Mouse (Mus musculus): ENCODE measurements around the gene Slc29a2. TPM values are rescaled to one million over a fixed set of nuclear protein-coding genes. Genes with fewer than 3 reads are reported as not detected.

Slc29a2 gene
- polyA plus RNA-seq, 1 experiment from 2014 or later, result 4.7 TPM

DNA sequence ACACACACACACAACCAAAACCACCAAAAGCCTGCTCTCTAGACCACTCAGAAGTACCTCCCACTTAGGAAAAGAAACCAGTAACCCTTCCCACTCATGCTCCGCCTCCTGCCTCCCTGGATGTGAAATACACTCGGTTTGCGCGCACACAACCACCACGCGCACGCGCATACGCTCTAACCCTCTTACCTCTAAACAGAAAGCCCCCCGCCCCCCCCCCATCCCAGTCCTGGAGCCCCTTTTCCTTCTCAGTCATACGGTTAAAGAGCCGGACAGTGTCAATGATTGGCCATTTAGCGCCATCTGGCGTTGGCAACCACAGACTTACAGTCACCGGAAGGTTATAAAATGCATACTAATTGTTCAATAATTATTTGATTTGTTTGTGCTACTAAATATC, 49.4 kb downstream of the Slc29a2 start:
- 0 out of 2 replicates have a peak, but pooled peaks cover 2% of the 10 kb centered on the region for H3K27me3 ChIP-seq (ENCODE audit: control insufficient read depth, insufficient read depth, low read length)
- peak overlapping the region; percentile 96; the same call in 1 of the 2 replicates for H3K27ac ChIP-seq (ENCODE audit: low read length)
- H3K36me3 ChIP-seq (ENCODE audit: control insufficient read depth, insufficient read depth, low read length), result no peaks in the 10 kb centered on the region
- no peak for ATAC-seq (ENCODE audit: insufficient number of reproducible peaks, insufficient read depth, low FRiP score, low read depth)
- H3K4me3 ChIP-seq (ENCODE audit: low read depth, low read length), result peak overlapping the region; percentile 70
- H3K4me2 ChIP-seq (replicated peaks; ENCODE audit: low read depth, low read length), result peak overlapping the region; percentile 76
- H3K9ac ChIP-seq (replicated peaks; ENCODE audit: low read depth, low read length), result no peak overlapping the region
- no peaks in the 10 kb centered on the region for H3K9me3 ChIP-seq (ENCODE audit: control insufficient read depth, low read depth, low read length)
- H3K4me1 ChIP-seq (ENCODE audit: control insufficient read depth, insufficient read depth, low read length), result peaks cover 21% of the 10 kb centered on the region
- under 1% methylated on average over 15 of the region's 15 CpGs for WGBS

DNA sequence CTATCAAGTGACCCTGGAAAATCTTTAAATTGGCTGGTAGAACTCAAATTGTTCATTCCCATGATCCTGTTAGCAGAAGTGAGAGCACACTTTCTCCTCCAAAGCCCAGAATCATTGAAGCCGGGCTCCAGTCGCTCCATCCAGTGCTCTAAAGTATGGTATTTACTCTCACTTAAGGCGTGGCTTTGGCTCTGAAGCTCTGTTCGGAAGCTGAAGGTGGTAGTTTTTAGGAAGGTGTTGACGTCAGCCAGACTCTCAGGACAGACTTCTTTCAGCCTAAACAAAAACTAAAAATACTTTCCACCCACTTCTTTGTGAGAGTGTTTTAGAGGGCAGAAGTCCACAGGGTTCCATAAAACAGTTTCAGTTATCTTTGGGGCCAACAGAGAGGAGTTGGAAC, 49.9 kb downstream of the Slc29a2 start:
- ATAC-seq (ENCODE audit: insufficient number of reproducible peaks, insufficient read depth, low FRiP score, low read depth), result no peak
- Histone ChIP-seq H3K9me3 (ENCODE audit: control insufficient read depth, low read depth, low read length) (no peaks in the 10 kb centered on the region), H3K4me2 (replicated peaks; ENCODE audit: low read depth, low read length) (peak overlapping the region; percentile 76; the same call in 1 of the 2 replicates), H3K9ac (replicated peaks; ENCODE audit: low read depth, low read length) (no peak overlapping the region), H3K27me3 (ENCODE audit: control insufficient read depth, insufficient read depth, low read length) (0 out of 2 replicates have a peak, but pooled peaks cover 1% of the 10 kb centered on the region), H3K4me1 (ENCODE audit: control insufficient read depth, insufficient read depth, low read length) (peaks cover 21% of the 10 kb centered on the region), H3K27ac (ENCODE audit: low read length) (no peak overlapping the region), H3K4me3 (ENCODE audit: low read depth, low read length) (no peak overlapping the region), H3K36me3 (ENCODE audit: control insufficient read depth, insufficient read depth, low read length) (no peaks in the 10 kb centered on the region)
- WGBS, result 28% methylated on average over 5 of the region's 5 CpGs

DNA sequence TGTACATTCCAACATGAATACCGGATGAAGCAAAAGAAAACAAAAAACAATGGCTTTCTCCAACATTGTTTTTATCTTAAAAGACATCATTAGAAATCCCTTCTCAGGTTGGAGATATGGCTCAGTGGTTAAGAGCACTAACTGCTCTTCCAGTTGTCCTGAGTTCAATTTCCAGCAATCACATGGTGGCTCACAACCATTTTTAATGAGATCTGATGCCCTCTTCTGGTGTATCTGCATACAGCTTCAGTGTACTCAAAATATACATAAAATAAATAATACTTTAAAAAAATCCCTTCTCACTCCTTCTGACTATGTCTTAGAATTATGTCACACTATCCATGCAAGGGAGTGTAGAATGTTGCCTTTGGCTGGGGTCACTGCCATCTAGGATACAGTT, 55.6 kb downstream of the Slc29a2 start:
- H3K27me3 ChIP-seq (ENCODE audit: control insufficient read depth, insufficient read depth, low read length), result peaks cover 24% of the 10 kb centered on the region
- H3K4me3 ChIP-seq (ENCODE audit: low read depth, low read length), result no peak overlapping the region
- H3K27ac ChIP-seq (ENCODE audit: low read length), result no peak overlapping the region
- ATAC-seq (ENCODE audit: insufficient number of reproducible peaks, insufficient read depth, low FRiP score, low read depth), result no peak
- H3K4me1 ChIP-seq (ENCODE audit: control insufficient read depth, insufficient read depth, low read length), result no peaks in the 10 kb centered on the region
- no peaks in the 10 kb centered on the region for H3K36me3 ChIP-seq (ENCODE audit: control insufficient read depth, insufficient read depth, low read length)
- H3K9me3 ChIP-seq (ENCODE audit: control insufficient read depth, low read depth, low read length), result no peaks in the 10 kb centered on the region
- H3K9ac ChIP-seq (replicated peaks; ENCODE audit: low read depth, low read length), result no peak overlapping the region
- WGBS, result 91% methylated on average over 1 of the region's 1 CpGs
- no peak overlapping the region for H3K4me2 ChIP-seq (replicated peaks; ENCODE audit: low read depth, low read length)

Other genes starting within 250 kb of the Slc29a2 start
- 58.0 and 60.7 TPM in 2 replicates for gene Rbm4, start 230.0 kb upstream of the Slc29a2 start, polyA plus RNA-seq (2014; fragmentation: Nextera tagmentation; extraction: Ambion mirVana)
- gene Gm21992, start 212.2 kb upstream of the Slc29a2 start, polyA plus RNA-seq (2014; fragmentation: Nextera tagmentation; extraction: Ambion mirVana), result 32.0 and 35.8 TPM in 2 replicates
- gene Rbm14, start 212.2 kb upstream of the Slc29a2 start, polyA plus RNA-seq (2014; fragmentation: Nextera tagmentation; extraction: Ambion mirVana), result 75.9 and 77.7 TPM in 2 replicates
- 55.4 and 55.8 TPM in 2 replicates for gene Ccs, start 184.5 kb upstream of the Slc29a2 start, polyA plus RNA-seq (2014; fragmentation: Nextera tagmentation; extraction: Ambion mirVana)
- gene Ccdc87, start 184.5 kb upstream of the Slc29a2 start, polyA plus RNA-seq (2014; fragmentation: Nextera tagmentation; extraction: Ambion mirVana), result 0.07 TPM in 1 of 2 replicates, not detected in the other
- 22.7 and 30.0 TPM in 2 replicates for gene Ctsf, start 168.7 kb upstream of the Slc29a2 start, polyA plus RNA-seq (2014; fragmentation: Nextera tagmentation; extraction: Ambion mirVana)
- 1.8 and 2.1 TPM in 2 replicates for gene Actn3, start 146.0 kb upstream of the Slc29a2 start, polyA plus RNA-seq (2014; fragmentation: Nextera tagmentation; extraction: Ambion mirVana)
- 9.9 and 10.2 TPM in 2 replicates for gene Zdhhc24, start 145.2 kb upstream of the Slc29a2 start, polyA plus RNA-seq (2014; fragmentation: Nextera tagmentation; extraction: Ambion mirVana)
- gene Bbs1, start 117.2 kb upstream of the Slc29a2 start, polyA plus RNA-seq (2014; fragmentation: Nextera tagmentation; extraction: Ambion mirVana), result 4.0 and 6.4 TPM in 2 replicates
- gene Dpp3, start 95.6 kb upstream of the Slc29a2 start, polyA plus RNA-seq (2014; fragmentation: Nextera tagmentation; extraction: Ambion mirVana), result 90.1 and 93.8 TPM in 2 replicates
- 1.5 and 1.6 TPM in 2 replicates for gene Peli3, start 80.7 kb upstream of the Slc29a2 start, polyA plus RNA-seq (2014; fragmentation: Nextera tagmentation; extraction: Ambion mirVana)
- 107 and 115 TPM in 2 replicates for gene Mrpl11, start 61.7 kb upstream of the Slc29a2 start, polyA plus RNA-seq (2014; fragmentation: Nextera tagmentation; extraction: Ambion mirVana)
- gene Npas4, start 33.5 kb upstream of the Slc29a2 start, polyA plus RNA-seq (2014; fragmentation: Nextera tagmentation; extraction: Ambion mirVana), result 0.26 and 0.50 TPM in 2 replicates
- 40.5 and 45.4 TPM in 2 replicates for gene B4gat1, start 15.0 kb downstream of the Slc29a2 start, polyA plus RNA-seq (2014; fragmentation: Nextera tagmentation; extraction: Ambion mirVana)
- 0.55 and 1.8 TPM in 2 replicates for gene AC124502.3, start 15.0 kb downstream of the Slc29a2 start, polyA plus RNA-seq (2014; fragmentation: Nextera tagmentation; extraction: Ambion mirVana)
- gene Brms1, start 17.5 kb downstream of the Slc29a2 start, polyA plus RNA-seq (2014; fragmentation: Nextera tagmentation; extraction: Ambion mirVana), result 43.4 and 45.3 TPM in 2 replicates
- 2.4 and 3.3 TPM in 2 replicates for gene Rin1, start 26.6 kb downstream of the Slc29a2 start, polyA plus RNA-seq (2014; fragmentation: Nextera tagmentation; extraction: Ambion mirVana)
- gene Cd248, start 44.2 kb downstream of the Slc29a2 start, polyA plus RNA-seq (2014; fragmentation: Nextera tagmentation; extraction: Ambion mirVana), result 88.3 and 90.1 TPM in 2 replicates
- 6.4 and 7.7 TPM in 2 replicates for gene Tmem151a, start 61.7 kb downstream of the Slc29a2 start, polyA plus RNA-seq (2014; fragmentation: Nextera tagmentation; extraction: Ambion mirVana)
- 112 and 117 TPM in 2 replicates for gene Yif1a, start 64.7 kb downstream of the Slc29a2 start, polyA plus RNA-seq (2014; fragmentation: Nextera tagmentation; extraction: Ambion mirVana)
- gene Cnih2, start 74.7 kb downstream of the Slc29a2 start, polyA plus RNA-seq (2014; fragmentation: Nextera tagmentation; extraction: Ambion mirVana), result 25.8 and 27.3 TPM in 2 replicates
- gene Rab1b, start 83.2 kb downstream of the Slc29a2 start, polyA plus RNA-seq (2014; fragmentation: Nextera tagmentation; extraction: Ambion mirVana), result 253 TPM in 2 replicates
- 15.7 and 15.9 TPM in 2 replicates for gene Klc2, start 94.7 kb downstream of the Slc29a2 start, polyA plus RNA-seq (2014; fragmentation: Nextera tagmentation; extraction: Ambion mirVana)
- gene Pacs1, start 249.3 kb downstream of the Slc29a2 start, polyA plus RNA-seq (2014; fragmentation: Nextera tagmentation; extraction: Ambion mirVana), result 23.5 and 23.7 TPM in 2 replicates